Mouse (Mus musculus) thymus, adult 2 months (tissue): Measurements from ENCODE around the gene Ddx54. TPM values are rescaled to one million over a fixed set of nuclear protein-coding genes. Genes with fewer than 3 reads are reported as not detected.

Experiments used
- DNase-seq: peaks from one replicate; pipeline ENCODE4 v3.0.0; 2021
- H3K27ac ChIP-seq: fragments of 200-500 bp; 2 replicates; pipeline ENCODE4 v1.5.1; 2012; ENCODE audit warnings: low read length, control low read depth; ENCODE audit not compliant: control insufficient read depth, insufficient read depth
- H3K27me3 ChIP-seq: fragments of 200-500 bp; 2 replicates; pipeline ENCODE4 v1.6.1; 2012; ENCODE audit warnings: mild to moderate bottlenecking, low read length, moderate library complexity, mixed read lengths; ENCODE audit not compliant: control insufficient read depth, insufficient read depth
- H3K36me3 ChIP-seq: fragments of 200-500 bp; 2 replicates; pipeline ENCODE4 v1.6.1; 2012; ENCODE audit warnings: mild to moderate bottlenecking, low read length, moderate library complexity; ENCODE audit not compliant: control insufficient read depth, insufficient read depth
- H3K4me1 ChIP-seq: fragments of 200-500 bp; replicated peaks from 2 replicates; pipeline ENCODE4 v1.6.1; 2012; ENCODE audit warnings: low read length; ENCODE audit not compliant: control insufficient read depth, insufficient read depth
- H3K4me3 ChIP-seq: fragments of 200-500 bp; 2 replicates; pipeline ENCODE4 v1.5.1; 2012; ENCODE audit warnings: mild to moderate bottlenecking, low read length, control low read depth, moderate library complexity; ENCODE audit not compliant: control insufficient read depth, insufficient read depth
- CTCF ChIP-seq: fragments of 200-500 bp; IDR thresholded peaks from 2 replicates; pipeline ENCODE4 v1.5.1; 2012; ENCODE audit warnings: mild to moderate bottlenecking, control low read depth, low read length, moderate library complexity, borderline replicate concordance; ENCODE audit not compliant: control insufficient read depth, poor library complexity, insufficient read depth; ENCODE audit errors: extremely low read depth
- POLR2A ChIP-seq: fragments of 200-500 bp; IDR thresholded peaks from 2 replicates; pipeline ENCODE4 v1.6.1; 2012; ENCODE audit warnings: mild to moderate bottlenecking, low read length, control low read depth, moderate library complexity; ENCODE audit not compliant: control insufficient read depth, poor library complexity, insufficient read depth; ENCODE audit errors: extremely low read depth
- WGBS: fragments of 180-500 bp; shearing (Covaris S2); methylation state at CpG from one replicate; pipeline ENCODE4 v1.1.7; 2018; 5-methylcytosine and 5-hydroxymethylcytosine counted together
- polyA plus RNA-seq: library from polyadenylated mRNA; depleted of rRNA; stranded (reverse); fragments of >200 nt; gene quantifications from 2 replicates; pipeline ENCODE4 v1.2.3, GENCODE M21; 2012

Ddx54 gene
- polyA plus RNA-seq, 1 experiment, result 429 TPM

DNA sequence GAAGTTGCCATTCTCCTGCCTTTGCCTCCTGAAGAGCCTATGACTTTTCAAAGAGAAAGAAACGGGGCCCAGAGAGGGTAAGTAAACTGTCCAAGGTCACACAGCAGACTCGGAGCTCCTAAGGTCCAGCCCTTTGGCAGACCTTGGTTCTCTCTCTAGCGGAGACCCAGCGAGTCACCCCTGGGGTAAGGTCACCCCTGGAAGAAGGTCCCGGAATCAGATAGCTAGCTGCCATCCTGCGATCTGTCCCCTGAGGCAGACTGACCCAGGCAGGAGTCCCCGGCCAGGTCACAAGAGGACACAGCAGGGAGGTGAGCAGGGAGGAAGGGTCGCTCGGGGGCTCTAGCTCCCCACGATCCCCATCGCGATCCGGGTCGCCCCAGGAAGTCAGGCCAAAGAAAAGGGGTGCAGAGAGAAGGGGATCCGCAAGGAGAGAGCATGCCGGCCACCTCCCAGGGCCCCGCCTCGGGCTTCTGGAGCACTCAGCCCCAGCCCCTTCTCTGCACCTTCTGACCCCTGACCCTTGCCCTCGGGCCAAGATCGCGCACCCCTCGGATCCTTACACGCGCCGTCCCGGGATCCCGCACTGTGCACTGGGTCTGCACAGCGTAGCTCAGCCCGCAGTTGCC is 24.5 kb upstream of the Ddx54 start:
- WGBS, result under 1% methylated on average over 29 of the region's 29 CpGs
- Histone ChIP-seq H3K27me3 (no peaks in the 10 kb centered on the region), H3K4me3 (peak overlapping the region; percentile 81), H3K27ac (peak overlapping the region; percentile 74), H3K36me3 (peaks cover 20% of the 10 kb centered on the region; the same call in 1 of the 2 replicates), H3K4me1 (peaks cover 26% of the 10 kb centered on the region)
- no peak for TF ChIP-seq CTCF
- DNase-seq, result no peak

DNA sequence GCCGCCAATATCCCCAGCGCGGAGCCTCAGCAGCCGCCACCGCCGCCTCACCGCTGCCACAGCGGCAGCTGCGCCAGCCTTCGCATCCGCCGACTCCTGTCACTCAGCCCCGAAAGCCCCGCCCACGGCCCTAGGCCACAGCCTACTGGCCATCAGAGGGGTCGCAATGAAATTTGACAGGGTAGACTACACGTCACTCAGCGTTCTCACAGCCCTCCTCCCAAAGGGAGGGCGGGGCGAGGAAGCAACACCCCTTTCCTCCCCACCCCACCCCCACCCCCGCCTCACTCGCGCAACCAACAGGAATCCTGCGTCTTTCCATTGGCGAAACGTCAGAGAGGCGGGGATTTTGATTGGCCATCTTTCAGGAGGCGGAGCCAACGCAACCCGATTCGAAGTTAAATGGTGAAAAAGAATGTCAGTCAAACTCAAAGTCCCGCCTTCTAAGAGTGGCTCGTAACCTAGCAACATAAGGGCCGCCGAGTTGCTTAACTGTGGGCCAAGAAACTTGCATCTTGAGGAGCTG is 23.9 kb upstream of the Ddx54 start, which contains the start of the genes Tpcn1 and Iqcd:
Gene Tpcn1, minus strand, starts transcription at position 105 of the 526 bp plus-strand sequence.
Gene Iqcd, plus strand, starts transcription at position 448 of the 526 bp plus-strand sequence.
- WGBS, result under 1% methylated on average over 35 of the region's 35 CpGs
- no peaks in the 10 kb centered on the region for H3K27me3 ChIP-seq

DNA sequence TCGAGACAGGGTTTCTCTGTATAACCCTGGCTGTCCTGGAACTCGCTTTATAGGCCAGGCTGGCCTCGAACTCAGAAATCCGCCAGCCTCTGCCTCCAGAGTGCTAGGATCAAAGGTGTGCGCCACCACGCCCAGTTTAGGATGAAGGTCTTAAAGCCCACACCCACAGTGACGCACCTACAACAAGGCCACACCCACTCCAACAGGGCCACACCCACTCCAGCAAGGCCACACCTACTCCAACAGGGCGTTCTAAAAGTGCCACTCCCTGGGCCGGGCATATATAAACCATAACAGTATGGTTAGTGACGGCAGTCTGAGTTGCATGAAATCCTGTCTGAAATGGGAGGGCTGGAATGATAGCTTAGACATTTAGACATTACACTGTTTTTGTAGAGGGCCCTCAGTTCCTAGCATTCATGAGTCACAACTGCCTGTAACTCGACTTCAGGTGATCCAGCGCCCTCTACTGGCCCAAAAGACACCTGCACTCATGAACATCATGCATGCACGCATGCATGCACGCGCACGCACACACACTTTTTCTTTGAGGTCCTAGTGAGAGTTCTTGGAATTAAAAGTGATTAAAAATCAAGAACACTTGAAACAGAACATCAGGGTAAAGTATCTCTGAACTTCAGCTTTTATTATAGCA is 22.1 kb upstream of the Ddx54 start:
- Histone ChIP-seq H3K4me1 (peaks cover 19% of the 10 kb centered on the region), H3K27me3 (no peaks in the 10 kb centered on the region), H3K36me3 (no peaks in the 10 kb centered on the region), H3K4me3 (no peak overlapping the region), H3K27ac (no peak overlapping the region)
- DNase-seq, result no peak
- TF ChIP-seq POLR2A, result no peak
- no peak; the same call in 1 of the 2 replicates for TF ChIP-seq CTCF
- WGBS, result 85% methylated on average over 16 of the region's 16 CpGs

More for the DNA sequence above, 23.9 kb upstream of the Ddx54 start, which contains the start of the genes Tpcn1 and Iqcd:
- peak; percentile 100 for DNase-seq
- Histone ChIP-seq H3K4me3 (peak within 1 kb of the TSS; percentile 81), H3K27ac (peak within 1 kb of the TSS; percentile 74), H3K4me1 (peaks cover 26% of the 10 kb centered on the region), H3K36me3 (peaks cover 14% of the 10 kb centered on the region; the same call in 1 of the 2 replicates)
- peak; percentile 100 for TF ChIP-seq POLR2A
- TF ChIP-seq CTCF, result peak; percentile 61; the same call in 1 of the 2 replicates

DNA sequence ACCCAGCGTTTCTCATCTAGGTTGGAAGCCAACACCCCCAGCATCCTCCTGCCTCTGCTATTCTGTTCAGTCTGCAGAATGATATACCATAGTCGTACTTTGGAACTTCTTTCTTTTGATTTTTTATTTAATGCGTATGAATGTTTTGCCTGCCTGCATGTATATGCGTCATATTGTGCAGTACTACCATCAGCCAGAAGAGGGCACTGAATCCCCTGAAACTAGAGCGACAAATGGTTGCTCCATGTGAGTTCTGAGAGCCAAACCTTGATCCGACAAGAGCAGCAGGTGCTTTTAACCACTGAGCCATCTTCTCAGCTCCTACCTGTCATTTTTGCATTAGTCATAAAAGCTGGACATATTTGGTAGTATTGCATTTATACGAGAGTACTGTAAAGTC is 20.4 kb upstream of the Ddx54 start:
- H3K27me3 ChIP-seq, result no peaks in the 10 kb centered on the region
- no peak overlapping the region for H3K27ac ChIP-seq
- no peak for DNase-seq
- H3K36me3 ChIP-seq, result no peaks in the 10 kb centered on the region
- WGBS, result 85% methylated on average over 7 of the region's 7 CpGs
- peaks cover 7% of the 10 kb centered on the region for H3K4me1 ChIP-seq
- H3K4me3 ChIP-seq, result no peak overlapping the region
- TF ChIP-seq POLR2A, result no peak
- TF ChIP-seq CTCF, result no peak

DNA sequence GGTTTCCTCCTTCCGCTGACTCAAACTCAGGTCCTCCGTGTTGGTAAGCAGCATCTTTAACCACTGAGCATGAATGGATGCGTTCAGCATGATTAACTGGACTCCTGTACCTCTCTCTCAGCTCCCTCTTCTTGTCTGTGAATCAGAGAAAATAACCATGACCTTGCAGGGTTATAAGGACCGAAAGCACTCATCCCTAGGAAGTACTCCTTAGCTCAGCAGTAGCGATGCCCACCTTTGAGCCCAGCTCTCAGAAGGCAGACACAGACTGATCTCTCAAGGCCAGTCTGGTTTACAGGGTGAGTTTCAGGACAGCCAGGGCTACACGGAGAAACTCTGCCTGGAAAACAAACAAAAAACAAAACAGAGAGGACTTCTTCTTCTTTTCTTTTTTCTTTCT is 18.1 kb upstream of the Ddx54 start:
- TF ChIP-seq CTCF, result no peak
- TF ChIP-seq POLR2A, result no peak
- no peak for DNase-seq
- Histone ChIP-seq H3K27me3 (no peaks in the 10 kb centered on the region), H3K36me3 (no peaks in the 10 kb centered on the region), H3K27ac (no peak overlapping the region), H3K4me1 (peaks cover 5% of the 10 kb centered on the region), H3K4me3 (no peak overlapping the region)
- WGBS, result 95% methylated on average over 6 of the region's 6 CpGs

DNA sequence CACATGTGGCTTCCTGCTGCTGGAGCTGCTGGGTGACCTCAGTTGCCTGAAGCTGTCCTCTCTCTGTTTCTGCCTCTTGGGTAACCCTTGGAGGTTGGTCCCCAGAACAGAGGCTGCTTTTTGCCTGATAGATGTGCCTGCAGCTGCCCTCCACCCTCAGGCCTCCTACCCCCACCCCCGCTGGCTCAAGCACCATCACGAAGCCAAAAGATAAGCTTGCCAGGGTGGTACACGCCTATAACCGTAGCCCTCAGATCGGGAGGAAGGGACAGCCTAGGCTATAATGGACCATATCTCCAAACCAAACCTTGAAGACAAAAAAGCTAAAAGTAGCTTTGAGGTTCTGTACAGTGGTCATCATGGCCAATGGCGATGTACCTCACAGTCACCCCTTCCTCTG is 12.9 kb upstream of the Ddx54 start:
- no peak overlapping the region for H3K4me3 ChIP-seq
- DNase-seq, result no peak
- WGBS, result 80% methylated on average over 6 of the region's 6 CpGs
- peaks cover 8% of the 10 kb centered on the region for H3K4me1 ChIP-seq
- H3K27ac ChIP-seq, result no peak overlapping the region
- H3K27me3 ChIP-seq, result no peaks in the 10 kb centered on the region
- no peaks in the 10 kb centered on the region for H3K36me3 ChIP-seq
- no peak for TF ChIP-seq POLR2A
